Mouse (Mus musculus) kidney, postnatal 10 days (tissue): ENCODE data around the gene Gm4737.
A peak's percentile ranks its signal among the peaks of the same experiment; 100 is the strongest.
"Not testable (repeated sequence)": the region's sequence is repeated elsewhere in the genome, so short reads cannot be mapped to it uniquely, and the experiment has no call there.

Experiments used
- DNase-seq: peaks from one replicate; pipeline ENCODE4 v3.0.0; 2021; ENCODE audit warnings: mixed read lengths

Gene Gm4737

DNA sequence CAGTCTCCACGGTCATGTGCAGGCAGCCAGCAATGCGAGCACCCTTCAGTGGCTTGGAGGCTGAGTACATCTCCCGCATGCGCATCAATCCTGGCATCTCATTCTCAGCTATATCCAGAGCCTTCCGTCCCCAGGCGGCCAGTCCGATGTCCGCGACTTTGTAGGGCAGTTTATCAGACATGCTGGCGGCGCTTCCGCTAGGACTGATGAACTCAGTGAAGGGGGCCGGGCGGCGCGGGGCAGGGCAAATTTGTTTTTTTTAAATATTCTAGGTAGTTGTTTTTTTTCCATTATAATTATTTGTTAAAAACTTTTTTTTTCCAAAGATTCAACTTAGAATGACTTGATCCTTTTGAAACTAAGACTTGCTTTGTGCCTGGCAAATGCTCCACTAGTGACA, at the start of gene Gm4737:
Gene Gm4737, minus strand, starts transcription at position 246 of the 400 bp plus-strand sequence.
- not testable (repeated sequence) for DNase-seq

DNA sequence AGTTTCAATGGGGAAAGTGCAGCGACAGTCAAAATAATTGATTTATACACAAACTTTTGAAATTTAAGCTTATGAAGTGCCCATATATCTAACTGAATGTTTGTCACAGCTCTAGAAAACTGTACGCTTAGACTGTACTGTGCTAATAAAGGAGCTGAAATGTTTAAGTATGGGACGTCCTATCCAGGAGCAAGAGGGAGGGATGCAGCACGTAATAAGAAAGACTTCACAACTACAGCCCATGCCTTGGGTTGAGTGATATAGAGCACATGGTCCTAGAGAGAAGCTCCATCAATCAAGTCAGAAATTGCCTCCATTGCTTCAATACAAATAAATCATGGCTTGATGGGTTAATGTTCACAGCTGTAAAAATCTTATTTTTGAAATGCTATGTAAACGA, 40.9 kb upstream of the Gm4737 start:
- DNase-seq, result no peak

DNA sequence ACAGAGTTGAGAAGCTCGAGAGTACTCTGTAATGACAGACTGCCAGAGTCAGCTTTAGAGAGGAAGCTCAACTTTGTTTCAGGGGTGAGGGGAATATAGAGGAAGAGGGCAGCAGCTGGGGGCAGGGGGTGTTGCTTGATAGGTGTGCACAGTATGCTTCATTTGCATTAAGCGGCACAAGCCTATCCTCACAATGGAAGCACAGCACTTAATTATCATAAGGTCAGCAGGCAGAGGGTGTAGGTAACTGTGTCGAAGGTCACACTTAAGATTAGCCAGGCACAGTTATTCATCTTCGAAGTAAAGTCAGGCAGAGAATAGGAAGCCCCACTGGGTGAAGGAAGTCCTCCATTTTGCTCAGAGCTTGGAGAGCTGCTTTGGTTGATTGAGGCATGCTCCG, 28.2 kb upstream of the Gm4737 start:
- no peak for DNase-seq

DNA sequence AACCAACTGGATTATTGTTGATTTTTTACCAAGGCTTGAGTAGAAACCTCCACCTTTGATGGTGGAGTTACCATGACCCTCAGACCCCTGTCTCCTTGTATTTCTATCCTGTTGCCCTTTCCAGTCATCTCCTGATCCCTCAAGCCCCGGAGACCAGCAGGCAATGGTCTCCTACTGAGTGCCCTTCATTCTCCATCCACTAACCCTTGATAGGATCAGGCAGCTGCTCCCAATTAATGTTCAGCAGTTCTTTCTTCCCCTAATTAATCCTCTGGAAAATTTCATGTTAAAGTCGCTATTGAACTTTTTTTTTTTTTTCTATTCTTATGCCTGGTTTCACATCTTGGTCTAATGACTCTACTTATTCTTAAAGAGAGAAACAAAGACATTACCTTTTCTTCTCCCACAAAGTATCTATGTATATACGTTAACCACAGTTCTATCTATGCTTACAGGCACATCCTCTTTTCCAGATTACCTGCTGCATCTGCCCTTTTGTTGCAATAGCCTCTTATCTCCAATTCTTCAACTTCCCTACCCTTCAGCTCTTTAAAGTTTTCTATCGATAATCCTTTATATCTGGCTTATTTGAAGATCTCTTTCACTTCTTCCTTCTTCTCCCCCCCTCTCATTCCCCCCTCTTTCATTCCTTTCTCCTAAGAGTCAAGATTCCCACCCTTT, 23.4 kb upstream of the Gm4737 start:
- no peak for DNase-seq

DNA sequence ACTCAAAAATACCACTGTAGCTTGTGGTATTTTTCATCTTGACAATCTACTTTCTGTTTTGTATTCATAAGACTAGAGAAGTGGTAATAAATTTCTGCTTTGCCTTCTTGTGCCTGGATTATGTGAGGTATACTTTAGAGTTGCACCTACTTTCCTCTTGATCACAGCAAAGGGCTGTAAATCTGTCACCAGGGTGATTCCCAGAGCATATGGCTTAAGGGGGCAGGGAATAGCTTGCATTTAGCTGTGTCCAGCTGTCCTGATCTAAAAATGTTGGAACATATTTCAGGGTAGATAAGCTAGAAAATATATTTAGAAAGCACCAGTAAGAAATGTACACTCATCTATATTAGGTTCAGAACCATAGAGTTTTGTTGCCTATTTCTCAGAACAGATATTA, 18.2 kb upstream of the Gm4737 start:
- no peak for DNase-seq

DNA sequence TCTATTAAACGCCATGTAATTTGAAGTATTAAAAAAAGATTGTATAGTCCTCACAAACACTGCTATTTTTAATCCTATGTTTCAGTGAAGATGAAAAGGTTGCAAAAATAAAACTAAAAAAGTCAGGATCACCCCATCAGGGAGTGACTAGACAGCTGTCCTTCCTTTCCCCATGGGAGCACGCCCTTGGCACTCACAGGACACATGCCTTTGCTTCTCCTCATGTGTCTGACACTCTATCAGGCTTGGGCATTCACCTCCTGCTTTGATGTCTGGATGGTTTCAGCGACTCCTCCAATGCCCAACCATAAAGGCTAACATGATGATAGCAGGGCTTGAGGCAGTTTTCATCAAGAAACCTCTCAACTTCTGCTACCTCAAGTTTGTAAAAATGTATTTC, 12.1 kb upstream of the Gm4737 start:
- DNase-seq, result no peak

DNA sequence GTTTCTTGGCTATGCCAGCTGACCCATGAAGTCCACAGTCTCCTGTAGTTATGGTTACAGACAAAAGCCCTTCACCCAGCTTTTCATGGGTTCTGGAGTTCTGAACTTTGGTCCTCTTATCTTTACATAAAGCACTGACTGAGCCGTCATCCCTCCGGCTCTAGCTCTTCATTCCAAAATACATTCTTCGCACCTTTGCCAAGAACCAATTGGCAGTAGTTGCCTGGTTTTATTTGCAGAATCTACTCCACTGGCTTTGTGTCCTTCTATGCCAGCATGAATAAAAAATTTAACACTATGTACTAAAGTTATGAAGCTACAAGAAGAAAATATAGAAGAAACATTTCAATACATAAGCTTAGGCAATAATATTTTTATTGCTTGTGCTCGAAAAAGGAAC, 10.4 kb upstream of the Gm4737 start:
- no peak for DNase-seq

DNA sequence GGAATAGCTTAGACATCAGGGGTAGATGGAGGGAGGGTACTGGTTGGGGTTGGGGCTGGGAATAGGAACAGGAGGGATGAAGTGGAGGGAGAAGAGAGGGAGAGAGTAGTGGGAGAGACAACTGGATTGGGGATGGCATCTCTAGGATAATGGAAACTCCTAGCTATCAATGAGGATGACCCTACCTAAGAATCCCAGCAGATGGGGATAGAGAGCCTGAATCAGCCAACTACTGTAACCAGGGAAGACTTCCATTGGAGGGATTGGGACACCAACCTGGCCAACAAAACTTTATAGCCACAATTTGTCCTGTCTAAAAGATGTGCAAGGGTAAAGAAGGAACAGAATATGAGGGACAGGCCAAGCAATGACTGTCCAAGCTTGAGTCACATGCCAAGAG, 3.7 kb downstream of the Gm4737 start:
- no peak for DNase-seq

DNA sequence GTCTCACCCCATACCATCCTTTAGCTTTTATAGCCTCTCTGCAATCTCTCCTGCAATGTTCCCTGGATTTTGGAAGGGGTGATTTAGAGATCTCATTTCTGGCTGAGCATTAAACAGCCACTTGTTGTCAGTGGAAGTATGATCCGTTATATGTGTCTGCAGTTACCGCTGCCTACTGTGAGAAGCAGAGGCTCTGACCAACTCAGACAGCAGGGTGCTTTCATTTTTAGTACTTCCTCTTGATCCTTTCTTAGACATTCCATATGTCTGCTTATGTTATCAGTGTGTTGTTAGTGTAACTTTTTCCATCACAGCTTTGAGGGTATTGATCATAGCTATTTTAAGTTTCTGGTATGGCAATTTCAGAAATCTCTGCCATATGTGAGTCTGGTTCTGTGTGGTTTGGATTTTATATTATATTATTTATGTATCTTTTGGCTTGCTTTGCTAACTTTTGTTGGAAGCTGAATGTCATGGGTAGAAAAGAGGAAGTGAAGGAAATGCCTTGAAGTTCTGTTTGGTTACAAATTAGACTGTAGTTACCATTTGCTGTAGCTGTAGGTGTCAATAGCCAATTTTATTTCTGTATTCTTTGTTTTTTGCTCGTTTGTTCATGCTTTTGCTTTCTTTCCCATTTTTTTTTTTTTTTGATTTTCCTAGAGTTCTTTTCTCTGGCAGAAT, 6.1 kb downstream of the Gm4737 start:
- DNase-seq, result peak; percentile 7

DNA sequence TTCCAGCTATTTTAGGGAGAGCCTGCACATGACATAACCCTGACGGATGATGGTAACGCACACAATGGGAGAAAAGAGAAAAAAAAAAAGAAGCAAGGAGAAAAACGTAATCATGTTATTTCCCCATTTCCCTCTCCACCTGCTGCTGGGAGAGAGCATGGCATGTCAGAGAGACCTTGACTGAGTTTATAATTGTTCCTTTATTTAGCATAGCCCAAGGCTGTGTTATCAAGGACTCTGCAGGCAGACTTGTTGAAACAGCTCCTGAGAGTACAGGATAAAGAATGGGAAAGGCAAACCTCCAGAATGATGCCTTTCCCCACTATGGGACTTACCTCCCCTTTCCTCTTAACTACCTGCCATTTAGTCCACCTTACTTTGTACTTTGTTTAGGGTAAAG, 7.9 kb downstream of the Gm4737 start:
- DNase-seq, result no peak

DNA sequence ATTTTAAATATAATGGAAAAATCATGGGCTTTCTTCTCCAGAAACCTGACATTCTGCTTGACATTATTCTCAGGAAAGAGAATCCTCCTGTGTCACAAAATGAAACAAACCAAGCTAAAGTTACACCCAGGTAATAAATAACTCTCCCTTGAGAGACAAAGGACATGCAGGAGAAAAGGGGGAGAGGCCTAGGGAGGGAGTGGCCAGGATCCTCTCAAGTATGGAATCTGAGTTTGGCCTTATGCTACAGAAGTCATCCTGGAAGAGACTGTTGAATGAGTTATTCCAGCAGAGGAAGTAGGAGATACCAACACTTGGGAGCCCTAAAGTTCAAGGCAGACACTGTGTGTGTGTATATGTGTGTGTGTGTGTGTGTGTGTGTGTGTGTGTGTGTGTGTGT, 32.6 kb downstream of the Gm4737 start:
- no peak for DNase-seq

DNA sequence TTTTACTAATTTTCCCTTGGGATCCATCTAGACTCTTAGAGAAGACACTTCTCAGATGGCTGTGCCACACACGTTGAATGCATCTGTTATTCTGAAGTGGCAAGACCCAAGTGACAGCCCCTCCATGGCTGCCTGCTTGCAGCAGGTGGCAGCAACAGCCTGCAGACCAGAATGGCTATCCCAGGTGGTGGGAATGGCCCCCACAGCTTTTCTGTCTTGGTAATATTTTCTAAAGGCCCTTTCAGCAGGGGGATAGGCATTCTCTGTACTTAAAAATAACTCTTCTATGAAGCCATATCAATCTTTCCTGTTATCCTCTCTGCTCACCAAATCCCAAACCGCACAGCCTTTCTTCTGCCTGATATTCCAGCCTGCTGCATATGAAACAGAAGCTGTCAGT, 33.5 kb downstream of the Gm4737 start:
- DNase-seq, result peak; percentile 37

DNA sequence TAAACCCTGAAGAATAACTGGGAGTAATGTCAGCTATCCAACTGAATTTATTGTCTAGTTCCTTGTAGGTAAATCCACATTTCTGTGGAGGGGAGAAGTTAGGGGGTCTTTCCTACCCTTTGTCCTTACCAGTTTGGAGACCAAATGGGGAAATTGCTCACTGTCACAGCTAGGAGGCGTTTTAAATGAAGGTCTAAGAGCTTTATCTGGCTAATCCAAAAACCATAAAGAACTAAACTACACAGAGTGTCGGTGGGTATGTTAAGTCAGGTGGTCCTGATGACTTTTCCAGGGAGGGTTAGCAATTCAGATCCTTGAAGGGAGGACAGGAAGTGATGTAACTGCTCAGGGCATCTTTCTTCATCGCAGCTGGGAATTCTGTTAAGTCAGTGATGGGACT, 34.3 kb downstream of the Gm4737 start:
- no peak for DNase-seq

DNA sequence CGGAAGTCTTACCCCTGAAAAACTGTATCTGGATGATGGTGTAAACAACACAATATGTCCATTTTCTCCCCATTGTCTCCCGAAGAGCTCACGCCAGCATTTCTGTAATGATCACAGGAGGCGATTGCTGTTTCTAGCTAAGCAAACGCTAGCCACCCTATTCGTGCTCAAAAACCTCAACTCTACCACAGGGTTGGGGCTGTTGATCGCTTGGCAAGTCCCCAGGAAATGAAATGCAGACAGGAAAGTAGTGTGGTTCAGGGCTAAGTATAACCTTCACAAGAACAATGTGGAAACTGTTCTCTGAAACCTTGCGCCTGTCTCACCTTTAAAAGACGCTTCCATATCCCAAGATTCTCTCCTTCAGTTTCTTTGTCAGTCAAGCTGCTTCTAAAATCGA, 34.9 kb downstream of the Gm4737 start, which contains the start of gene Cd96:
Gene Cd96, minus strand, starts transcription at position 232 of the 400 bp plus-strand sequence.
- no peak for DNase-seq

DNA sequence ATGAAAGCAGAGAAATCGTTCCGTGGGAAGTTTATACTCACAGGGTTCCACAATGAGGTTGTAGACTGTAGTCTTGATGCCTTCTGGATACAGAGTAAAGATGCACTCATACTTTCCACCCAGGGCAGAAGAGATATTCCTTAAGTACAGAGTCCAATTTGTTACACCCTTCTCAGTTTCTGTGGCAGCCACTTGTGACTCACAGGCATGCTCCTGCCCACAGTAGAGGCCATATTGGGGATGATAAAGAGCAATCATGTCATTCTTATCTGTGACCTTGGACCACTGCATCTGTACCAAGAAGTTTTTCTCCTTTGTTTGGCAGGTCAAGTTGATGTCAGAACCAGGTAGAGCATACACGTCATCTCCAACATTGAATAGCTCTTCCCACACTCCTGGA, 37.2 kb downstream of the Gm4737 start:
- no peak for DNase-seq

DNA sequence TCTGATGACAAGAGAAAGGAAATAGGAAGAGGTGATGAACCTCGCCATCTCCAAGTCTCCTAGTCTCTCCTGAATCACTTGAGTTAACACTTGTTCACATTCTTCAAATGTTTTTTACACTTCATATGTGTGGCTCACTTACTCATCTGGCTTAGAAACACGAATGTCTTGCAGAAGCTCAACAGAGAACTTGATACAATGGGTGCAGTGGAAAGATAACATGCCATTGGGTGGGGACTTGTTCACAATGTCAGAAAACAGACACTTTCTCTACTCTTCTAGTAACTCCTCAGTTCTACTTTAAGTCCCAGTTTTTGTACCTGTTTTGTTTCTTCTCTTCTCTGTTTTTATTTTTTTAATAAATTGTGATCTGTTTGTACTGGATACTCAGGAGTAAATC, 40.1 kb downstream of the Gm4737 start:
- no peak for DNase-seq

DNA sequence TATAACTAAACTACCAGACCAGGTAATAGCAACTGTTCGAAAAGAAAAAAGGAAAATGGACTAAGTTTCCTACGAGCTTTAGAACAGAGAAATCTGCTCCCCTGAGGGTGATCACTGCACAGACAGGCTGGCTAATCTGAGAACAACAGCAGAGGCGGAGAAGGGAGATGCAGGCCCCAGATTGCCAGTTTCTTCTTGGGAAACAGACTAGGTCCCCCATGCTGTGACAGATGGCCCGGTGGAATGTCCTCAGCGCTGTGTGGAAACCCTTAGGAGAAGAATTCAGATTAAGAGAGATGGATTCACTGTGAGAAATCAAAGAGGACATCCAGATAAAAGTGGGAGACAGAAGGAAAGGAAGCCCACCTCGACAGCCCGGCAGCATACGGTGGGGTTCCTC, 45.3 kb downstream of the Gm4737 start:
- DNase-seq, result no peak

DNA sequence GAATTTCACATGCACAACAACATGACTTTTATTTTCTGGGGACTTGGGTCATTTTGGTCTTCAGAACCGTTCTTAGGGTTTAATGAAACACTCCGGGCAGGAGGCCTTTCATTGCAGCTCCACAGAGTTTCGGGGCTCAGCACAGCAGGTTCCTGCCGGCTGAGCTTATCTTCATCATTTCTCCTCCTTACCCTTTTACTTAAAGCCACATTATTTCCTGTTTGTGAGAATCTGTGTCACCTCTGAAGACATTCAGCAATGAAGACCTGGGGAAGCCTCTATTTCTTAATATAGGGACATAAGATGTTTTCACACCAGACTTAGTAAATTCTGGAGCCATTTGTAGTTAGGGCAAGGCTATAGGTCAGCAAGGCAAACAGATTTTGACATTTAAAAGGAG, 47.4 kb downstream of the Gm4737 start:
- DNase-seq, result no peak

DNA sequence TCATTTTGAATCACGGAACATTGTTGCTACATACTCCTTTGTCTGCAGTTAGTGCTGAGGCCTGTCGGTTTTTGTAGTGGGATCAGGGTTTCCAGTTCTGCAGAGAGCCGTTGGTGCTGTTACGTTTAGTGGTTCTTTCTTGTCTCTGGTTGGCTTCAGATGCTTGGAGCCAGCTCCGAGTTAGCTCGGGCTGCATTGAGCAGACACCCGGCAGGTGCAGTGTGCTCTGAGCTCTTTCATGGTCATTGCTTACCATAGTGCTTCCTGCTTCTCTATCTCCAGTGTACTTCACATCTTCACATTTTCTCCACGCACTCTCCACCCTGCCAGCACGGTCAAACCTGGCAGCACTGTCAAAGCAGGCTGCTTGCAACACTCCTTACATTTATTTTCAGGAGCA, 50.4 kb downstream of the Gm4737 start:
- no peak for DNase-seq
